Mouse (Mus musculus): Measurements from ENCODE around the gene Pcgf1. TPM values are rescaled to one million over a fixed set of nuclear protein-coding genes. Genes with fewer than 3 reads are reported as not detected.

Pcgf1 gene
- total RNA-seq (2014; fragmentation: Nextera tagmentation) (20.3 and 24.6 TPM in 2 replicates), total RNA-seq (2017) (10.9 and 11.5 TPM in 2 replicates)

- peak; percentile 16; the same call in 1 of the 2 replicates for ATAC-seq (replicated peaks; ENCODE audit: poor library complexity, severe bottlenecking)
Observed at GRCm38 (mm10) chr6:83077630-83078323, at the start of gene Pcgf1. Gene Pcgf1, plus strand, starts transcription at chr6:83077869.

GRCm38 (mm10) chr6:83029777-83030176 is 47.9 kb upstream of the Pcgf1 start:
- no peak for ATAC-seq (replicated peaks; ENCODE audit: poor library complexity, severe bottlenecking)

DNA sequence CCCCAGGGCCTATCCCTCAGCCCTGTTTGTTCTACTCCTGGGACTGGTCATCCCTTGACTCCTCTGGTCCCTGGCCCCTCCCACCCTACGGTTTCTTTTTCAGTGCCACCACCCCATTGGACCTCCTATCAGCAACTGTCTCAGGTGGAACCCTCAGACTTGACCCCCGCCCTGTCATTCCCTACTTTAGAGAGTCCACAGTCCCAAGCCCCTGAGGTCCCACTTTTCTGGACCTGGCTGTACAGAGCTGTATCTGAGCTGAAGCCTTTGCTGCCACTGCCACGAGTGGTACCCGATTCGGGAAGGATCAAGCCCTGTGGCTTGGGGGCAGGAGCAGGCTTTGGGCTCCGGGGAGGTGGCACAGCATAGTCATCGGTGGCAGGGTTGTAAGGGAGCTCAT is 46.6 kb upstream of the Pcgf1 start:
- no peak for ATAC-seq (replicated peaks; ENCODE audit: poor library complexity, severe bottlenecking)

GRCm38 (mm10) chr6:83031921-83032590 is 45.6 kb upstream of the Pcgf1 start:
- ATAC-seq (replicated peaks; ENCODE audit: poor library complexity, severe bottlenecking), result no peak

DNA sequence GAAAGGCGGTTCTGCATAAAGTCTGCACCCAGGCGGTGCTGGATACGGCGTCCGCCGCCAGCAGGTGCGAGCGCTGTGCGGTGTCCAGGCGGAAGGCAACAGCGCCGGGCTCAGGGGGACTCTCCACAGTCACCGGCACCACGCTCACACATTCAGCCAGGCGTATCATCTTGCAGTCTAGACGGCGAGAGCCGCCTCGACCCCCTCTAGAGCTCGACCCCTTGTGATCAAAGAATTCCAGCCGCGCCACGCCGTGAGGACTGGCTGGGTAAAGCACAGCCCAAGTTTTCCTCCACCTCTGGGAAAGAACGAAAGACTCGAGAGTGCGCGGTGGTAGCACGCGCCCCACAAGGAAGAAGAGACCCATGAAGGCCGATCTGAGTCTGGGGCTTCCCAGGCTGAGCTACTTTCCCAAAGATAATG is 44.9 kb upstream of the Pcgf1 start:
- ATAC-seq (replicated peaks; ENCODE audit: poor library complexity, severe bottlenecking), result peak; percentile 58

DNA sequence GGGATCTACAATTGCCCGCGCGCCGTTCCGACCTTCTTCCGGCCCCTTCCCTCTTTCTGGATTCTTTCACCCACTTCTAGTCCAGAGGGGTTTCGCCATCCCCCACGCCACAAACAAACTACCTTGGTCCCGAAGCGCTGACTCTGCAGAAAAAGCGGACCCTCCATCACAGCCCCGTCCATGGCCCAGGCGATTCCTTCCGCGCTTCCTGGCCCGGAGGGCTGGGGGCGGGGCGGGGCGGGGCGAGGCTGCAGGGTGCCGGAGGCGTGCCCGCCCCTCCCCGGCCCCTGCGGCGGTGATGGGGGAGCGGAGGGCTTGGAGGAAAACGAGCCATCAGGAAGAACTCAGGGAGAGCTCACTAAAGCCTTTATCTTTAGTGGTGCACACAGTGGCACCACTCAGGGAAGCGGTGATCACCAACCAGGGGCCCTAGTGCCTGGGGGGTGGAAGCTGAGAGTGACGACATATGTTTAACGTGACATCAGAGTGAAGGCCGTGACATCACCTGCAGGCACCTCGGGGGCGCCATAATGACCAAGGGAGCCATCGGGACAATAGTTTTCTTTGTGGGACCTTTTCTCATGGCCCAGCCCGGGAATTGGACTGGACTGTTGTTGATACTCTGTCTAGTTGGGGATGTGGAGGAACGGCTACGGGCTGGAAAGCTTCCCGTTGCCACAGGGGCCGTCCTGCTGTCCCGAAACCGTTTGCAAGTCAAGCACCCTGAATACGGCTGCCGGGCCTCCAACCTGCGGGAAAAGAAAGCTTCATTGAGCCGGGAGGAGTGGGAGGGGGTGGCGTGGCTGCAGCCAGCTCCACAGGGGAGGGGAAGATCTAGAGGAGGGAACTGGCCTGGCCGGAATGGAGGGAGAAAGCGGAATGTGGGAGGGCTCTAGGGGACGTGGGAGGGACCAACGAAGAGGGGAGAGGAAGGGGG is 44.2 kb upstream of the Pcgf1 start, which contains the start of the genes Dok1 and Loxl3:
Gene Dok1, minus strand, starts transcription at position 223 of the 937 bp plus-strand sequence.
Gene Loxl3, plus strand, starts transcription at position 925 of the 937 bp plus-strand sequence.
- peak; percentile 74 for ATAC-seq (replicated peaks; ENCODE audit: poor library complexity, severe bottlenecking)

- ATAC-seq (replicated peaks; ENCODE audit: poor library complexity, severe bottlenecking), result no peak
Observed at GRCm38 (mm10) chr6:83034463-83035055, 43.1 kb upstream of the Pcgf1 start.

DNA sequence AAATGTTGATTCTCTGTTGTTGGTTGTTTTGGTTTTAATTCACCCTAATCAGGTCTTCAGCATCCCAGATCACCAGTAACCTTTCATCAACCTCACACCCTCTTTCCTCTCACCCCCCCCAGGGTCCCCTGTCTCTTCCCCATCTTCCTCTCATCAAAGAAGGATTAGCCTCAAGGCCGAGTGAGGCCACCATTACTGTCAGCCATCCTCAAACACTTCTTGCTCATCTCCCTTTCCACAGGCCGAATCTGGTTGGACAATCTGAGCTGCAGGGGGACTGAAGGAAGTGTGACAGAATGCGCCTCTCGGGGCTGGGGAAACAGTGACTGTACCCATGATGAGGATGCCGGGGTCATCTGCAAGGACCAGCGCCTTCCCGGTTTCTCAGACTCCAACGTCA is 40.5 kb upstream of the Pcgf1 start:
- ATAC-seq (replicated peaks; ENCODE audit: poor library complexity, severe bottlenecking), result no peak

DNA sequence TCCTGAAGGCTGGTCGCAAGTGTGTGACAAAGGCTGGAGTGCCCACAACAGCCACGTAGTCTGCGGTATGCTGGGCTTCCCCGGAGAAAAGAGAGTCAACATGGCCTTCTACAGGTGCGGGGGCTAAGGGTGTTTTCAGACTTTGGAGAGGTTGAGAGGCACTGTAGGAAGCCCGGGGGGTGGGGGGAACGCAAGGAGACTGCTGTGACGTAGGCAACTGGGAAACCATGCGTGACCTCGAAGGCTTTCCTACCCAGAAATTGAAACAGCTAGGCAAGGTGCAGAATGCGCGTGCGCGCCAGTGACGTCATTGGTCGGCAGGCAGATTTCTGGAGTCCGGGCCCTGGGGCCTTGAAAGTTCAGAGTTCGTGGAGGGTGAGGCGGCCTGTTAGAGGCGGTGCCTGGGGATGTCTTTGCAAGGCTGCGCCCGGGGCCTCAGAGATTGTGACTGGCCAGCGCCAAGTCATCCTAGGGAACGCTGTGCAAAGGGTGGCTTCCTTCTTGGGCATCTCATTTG is 39.1 kb upstream of the Pcgf1 start:
- ATAC-seq (replicated peaks; ENCODE audit: poor library complexity, severe bottlenecking), result peak; percentile 74

DNA sequence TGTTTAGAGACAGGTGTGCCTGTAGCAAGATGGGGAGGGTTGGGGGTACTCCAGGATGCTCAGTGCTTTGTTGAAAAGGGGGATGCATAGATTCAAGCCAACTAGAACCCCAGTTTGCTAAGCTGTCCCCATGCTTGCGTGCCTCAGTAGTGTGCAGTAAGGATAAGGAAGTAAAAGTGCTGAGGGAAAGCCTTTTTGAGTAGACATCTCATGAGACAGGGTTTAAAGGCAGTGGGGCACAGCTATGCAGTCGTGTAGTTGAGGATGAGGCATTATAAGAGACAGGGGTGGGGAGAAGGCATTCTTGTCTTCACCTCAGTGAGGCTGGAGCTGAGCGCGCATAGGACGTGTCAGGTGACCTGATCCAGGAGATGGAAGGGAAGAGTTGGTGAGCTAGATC is 37.1 kb upstream of the Pcgf1 start:
- no peak for ATAC-seq (replicated peaks; ENCODE audit: poor library complexity, severe bottlenecking)

GRCm38 (mm10) chr6:83043561-83043960 is 34.1 kb upstream of the Pcgf1 start:
- ATAC-seq (replicated peaks; ENCODE audit: poor library complexity, severe bottlenecking), result no peak

DNA sequence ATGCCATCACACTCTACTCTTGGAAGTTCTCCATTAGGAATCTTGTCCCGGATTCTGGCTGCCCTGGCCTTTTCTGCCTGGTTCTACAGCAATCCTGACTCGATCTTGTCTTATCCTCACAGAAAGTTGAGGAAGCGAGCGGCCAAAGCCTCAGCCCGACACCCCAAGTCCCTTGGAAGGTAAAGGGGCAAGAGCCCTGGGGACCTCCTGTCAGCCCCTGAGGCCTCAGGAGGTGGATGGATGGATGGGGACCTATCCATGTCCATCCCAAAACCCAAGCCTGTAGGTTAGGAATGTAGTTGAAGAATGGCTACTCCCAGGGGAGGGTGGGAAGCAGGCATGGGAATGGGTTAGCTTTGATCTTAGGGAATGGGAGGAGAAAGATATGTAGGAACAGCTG is 33.7 kb upstream of the Pcgf1 start:
- ATAC-seq (replicated peaks; ENCODE audit: poor library complexity, severe bottlenecking), result no peak

GRCm38 (mm10) chr6:83044742-83045141 is 32.9 kb upstream of the Pcgf1 start:
- ATAC-seq (replicated peaks; ENCODE audit: poor library complexity, severe bottlenecking), result peak; percentile 82

GRCm38 (mm10) chr6:83049367-83049766 is 28.3 kb upstream of the Pcgf1 start:
- no peak for ATAC-seq (replicated peaks; ENCODE audit: poor library complexity, severe bottlenecking)

DNA sequence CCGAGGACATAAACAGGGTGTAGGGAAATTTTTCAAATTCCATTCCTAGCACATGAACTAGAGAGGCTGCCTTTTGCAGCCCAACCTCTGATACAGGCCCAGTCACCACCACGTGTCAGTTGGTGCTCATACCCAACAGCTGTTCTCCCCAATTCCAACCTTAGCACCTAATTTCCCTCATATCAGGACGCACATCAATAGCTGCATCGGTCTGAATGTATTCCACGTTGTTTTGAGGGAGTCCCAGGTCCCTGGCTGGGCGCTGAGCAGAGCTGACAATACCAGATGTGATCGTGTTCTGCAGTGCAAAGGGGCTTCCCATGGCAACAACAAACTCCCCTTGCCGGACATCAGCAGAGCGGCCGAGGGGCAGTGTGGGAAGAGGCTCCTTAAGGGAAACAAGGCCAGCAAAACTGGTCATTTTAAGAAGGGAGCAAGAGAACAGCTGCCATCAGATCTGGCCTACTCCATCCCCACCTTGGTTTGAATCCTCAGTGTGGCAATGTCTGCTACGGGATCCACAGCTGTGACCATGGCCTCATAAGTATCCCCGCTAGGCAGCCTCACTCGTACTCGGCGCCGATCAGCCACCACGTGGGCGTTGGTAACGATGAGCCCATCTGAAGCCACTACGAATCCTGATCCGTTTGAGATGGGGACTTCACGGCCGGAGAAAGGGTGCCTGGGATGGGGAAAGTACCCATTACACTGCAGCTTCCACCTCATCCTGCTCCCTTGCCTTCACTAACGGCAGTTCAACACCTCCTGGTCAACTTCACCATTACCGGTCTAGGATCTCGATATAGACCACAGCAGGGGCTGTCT is 24.3 kb upstream of the Pcgf1 start:
- ATAC-seq (replicated peaks; ENCODE audit: poor library complexity, severe bottlenecking), result peak; percentile 25

GRCm38 (mm10) chr6:83054074-83054851 is 23.4 kb upstream of the Pcgf1 start, which contains the start of gene Aup1:
Gene Aup1, plus strand, starts transcription at chr6:83054521.
- peak; percentile 83 for ATAC-seq (replicated peaks; ENCODE audit: poor library complexity, severe bottlenecking)

GRCm38 (mm10) chr6:83054871-83055431 is 22.7 kb upstream of the Pcgf1 start, which contains the start of gene Htra2:
Gene Htra2, minus strand, starts transcription at chr6:83055273.
- peak; percentile 18; the same call in 1 of the 2 replicates for ATAC-seq (replicated peaks; ENCODE audit: poor library complexity, severe bottlenecking)

DNA sequence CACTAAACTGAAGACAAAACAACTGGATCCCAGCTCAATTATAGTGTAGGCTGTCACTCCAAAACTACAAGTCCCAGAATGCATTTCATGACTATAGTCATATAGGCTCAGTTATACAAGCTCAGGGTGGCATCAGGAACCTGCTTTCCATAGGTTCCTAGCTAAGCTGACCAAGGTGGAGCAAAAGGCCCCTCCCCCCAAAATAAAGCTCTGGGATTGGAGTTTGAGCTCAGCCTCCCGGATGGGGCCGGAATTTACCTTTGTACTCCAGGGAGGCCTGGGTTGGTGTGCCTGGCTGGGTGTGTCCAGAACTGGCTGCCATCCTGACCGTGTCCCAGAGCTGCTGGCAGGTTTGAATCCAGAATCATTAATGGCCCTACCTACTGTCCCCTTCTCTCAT is 19.9 kb upstream of the Pcgf1 start, which contains the start of gene Dqx1:
Gene Dqx1, plus strand, starts transcription at position 55 of the 400 bp plus-strand sequence.
- no peak for ATAC-seq (replicated peaks; ENCODE audit: poor library complexity, severe bottlenecking)

Data from granulocyte monocyte progenitor cell, adult 5-6 weeks (primary cell).